Mouse (Mus musculus) layer of hippocampus, adult 9-10 months (tissue): ENCODE data around the gene Daam1.
"Not testable (repeated sequence)": the region's sequence is repeated elsewhere in the genome, so short reads cannot be mapped to it uniquely, and the experiment has no call there.

Experiments
- DNase-seq: peaks from one replicate; pipeline ENCODE4 v3.0.0; 2022; ENCODE audit warnings: low spot score

Daam1 gene

GRCm38 (mm10) chr12:71834041-71834440 is 3.2 kb downstream of the Daam1 start:
- no peak for DNase-seq

- DNase-seq = no peak
Measured at GRCm38 (mm10) chr12:71835966-71836668, 5.2 kb downstream of the Daam1 start.

GRCm38 (mm10) chr12:71836776-71837175 is 5.9 kb downstream of the Daam1 start:
- DNase-seq = no peak

GRCm38 (mm10) chr12:71837576-71837975 is 6.7 kb downstream of the Daam1 start:
- DNase-seq = no peak

- DNase-seq = no peak
Measured at GRCm38 (mm10) chr12:71838230-71838629, 7.4 kb downstream of the Daam1 start.

GRCm38 (mm10) chr12:71839653-71840052 is 8.8 kb downstream of the Daam1 start:
- no peak for DNase-seq

GRCm38 (mm10) chr12:71840430-71841186 is 9.7 kb downstream of the Daam1 start:
- no peak for DNase-seq

GRCm38 (mm10) chr12:71842006-71842405 is 11.1 kb downstream of the Daam1 start:
- DNase-seq = no peak

GRCm38 (mm10) chr12:71842588-71842987 is 11.7 kb downstream of the Daam1 start:
- DNase-seq = no peak

- DNase-seq = no peak
Measured at GRCm38 (mm10) chr12:71845486-71845885, 14.6 kb downstream of the Daam1 start.

- not testable (repeated sequence) for DNase-seq
Measured at GRCm38 (mm10) chr12:71846416-71846815, 15.5 kb downstream of the Daam1 start.

- not testable (repeated sequence) for DNase-seq
Measured at GRCm38 (mm10) chr12:71847024-71847423, 16.1 kb downstream of the Daam1 start.

GRCm38 (mm10) chr12:71847617-71848016 is 16.7 kb downstream of the Daam1 start:
- DNase-seq = no peak

GRCm38 (mm10) chr12:71848037-71848776 is 17.3 kb downstream of the Daam1 start:
- DNase-seq = no peak

GRCm38 (mm10) chr12:71849051-71849450 is 18.2 kb downstream of the Daam1 start:
- DNase-seq = no peak

- no peak for DNase-seq
Measured at GRCm38 (mm10) chr12:71850135-71850534, 19.3 kb downstream of the Daam1 start.

- DNase-seq = no peak
Measured at GRCm38 (mm10) chr12:71852678-71853077, 21.8 kb downstream of the Daam1 start.

- DNase-seq = no peak
Measured at GRCm38 (mm10) chr12:71853694-71854093, 22.8 kb downstream of the Daam1 start.

GRCm38 (mm10) chr12:71854191-71854590 is 23.3 kb downstream of the Daam1 start:
- no peak for DNase-seq

- no peak for DNase-seq
Measured at GRCm38 (mm10) chr12:71855730-71856479, 25.0 kb downstream of the Daam1 start.

GRCm38 (mm10) chr12:71856480-71856754 is 25.5 kb downstream of the Daam1 start:
- no peak for DNase-seq

- DNase-seq = no peak
Measured at GRCm38 (mm10) chr12:71859096-71859495, 28.2 kb downstream of the Daam1 start.
